Mouse (Mus musculus): ENCODE data around the gene Bhmt2. TPM values are rescaled to one million over a fixed set of nuclear protein-coding genes. Genes with fewer than 3 reads are reported as not detected.

Bhmt2 gene
- 4.8 and 4.9 TPM in 2 replicates for polyA plus RNA-seq (2015; fragmentation: Nextera tagmentation; extraction: Ambion mirVana)

- Histone ChIP-seq H3K4me1 (peaks cover 10% of the 10 kb centered on the region; the same call in 1 of the 2 replicates), H3K36me3 (no peaks in the 10 kb centered on the region), H3K27me3 (peaks cover 10% of the 10 kb centered on the region), H3K27ac (0 out of 2 replicates have a peak within 1 kb of the TSS, but pooled peaks have one; percentile 32), H3K9me3 (replicated peaks) (no peaks in the 10 kb centered on the region), H3K9ac (no peak within 1 kb of the TSS), H3K4me2 (peak within 1 kb of the TSS; percentile 54), H3K4me3 (replicated peaks) (peak within 1 kb of the TSS; percentile 28)
- peak; percentile 70 for ATAC-seq (replicated peaks; ENCODE audit: low FRiP score)
- 8% methylated on average over 31 of the region's 31 CpGs for WGBS
Observed at GRCm38 (mm10) chr13:93674131-93674561, at the start of gene Bhmt2, which contains the start of gene Dmgdh. Gene Bhmt2 (minus strand): TSS chr13:93674302. Gene Dmgdh (plus strand): TSS chr13:93674433.

DNA sequence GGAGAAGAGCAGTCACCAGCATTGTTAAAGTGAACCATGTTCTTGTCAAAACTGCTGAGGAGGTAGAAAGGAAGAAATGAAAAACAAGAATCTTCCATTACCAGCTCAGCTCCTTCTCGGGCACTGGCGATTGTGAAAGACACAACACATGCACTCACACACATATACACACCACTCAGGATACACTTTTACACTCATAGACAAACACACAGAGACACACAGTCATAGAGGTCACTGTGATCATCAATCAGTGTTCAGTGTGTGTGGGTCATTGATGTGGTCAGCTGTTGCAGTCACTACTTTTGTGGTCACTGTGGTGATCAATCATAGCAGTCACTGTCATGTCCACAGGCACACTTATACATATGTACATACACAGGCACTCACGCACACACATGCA is 49.4 kb upstream of the Bhmt2 start:
- Histone ChIP-seq H3K9ac (no peak overlapping the region), H3K27ac (no peak overlapping the region), H3K36me3 (no peaks in the 10 kb centered on the region), H3K9me3 (replicated peaks) (no peaks in the 10 kb centered on the region), H3K4me1 (peaks cover 4% of the 10 kb centered on the region; the same call in 1 of the 2 replicates), H3K4me3 (replicated peaks) (no peak overlapping the region), H3K27me3 (no peaks in the 10 kb centered on the region), H3K4me2 (no peak overlapping the region)
- WGBS: 75% methylated on average over 3 of the region's 3 CpGs
- no peak for ATAC-seq (replicated peaks; ENCODE audit: low FRiP score)

- no peak overlapping the region for H3K27ac ChIP-seq
- no peak overlapping the region for H3K4me3 ChIP-seq (replicated peaks)
- no peak overlapping the region for H3K9ac ChIP-seq
- 78% methylated on average over 4 of the region's 4 CpGs for WGBS
- H3K4me2 ChIP-seq: no peak overlapping the region
- H3K36me3 ChIP-seq: no peaks in the 10 kb centered on the region
- H3K4me1 ChIP-seq: peaks cover 4% of the 10 kb centered on the region; the same call in 1 of the 2 replicates
- H3K9me3 ChIP-seq (replicated peaks): no peaks in the 10 kb centered on the region
- no peak for ATAC-seq (replicated peaks; ENCODE audit: low FRiP score)
- H3K27me3 ChIP-seq: no peaks in the 10 kb centered on the region
Observed at GRCm38 (mm10) chr13:93721916-93722315, 47.8 kb upstream of the Bhmt2 start.

- Histone ChIP-seq H3K36me3 (no peaks in the 10 kb centered on the region), H3K9ac (no peak overlapping the region), H3K4me3 (replicated peaks) (no peak overlapping the region), H3K27me3 (no peaks in the 10 kb centered on the region), H3K4me1 (peaks cover 4% of the 10 kb centered on the region; the same call in 1 of the 2 replicates), H3K4me2 (peak overlapping the region; percentile 17; the same call in 1 of the 2 replicates), H3K27ac (no peak overlapping the region), H3K9me3 (replicated peaks) (no peaks in the 10 kb centered on the region)
- ATAC-seq (replicated peaks; ENCODE audit: low FRiP score): no peak
- WGBS: 2% methylated on average over 7 of the region's 7 CpGs
Observed at GRCm38 (mm10) chr13:93718948-93719347, 44.8 kb upstream of the Bhmt2 start.

GRCm38 (mm10) chr13:93717113-93717512 is 43.0 kb upstream of the Bhmt2 start:
- Histone ChIP-seq H3K9ac (no peak overlapping the region), H3K36me3 (no peaks in the 10 kb centered on the region)
- 49% methylated on average over 7 of the region's 7 CpGs for WGBS

DNA sequence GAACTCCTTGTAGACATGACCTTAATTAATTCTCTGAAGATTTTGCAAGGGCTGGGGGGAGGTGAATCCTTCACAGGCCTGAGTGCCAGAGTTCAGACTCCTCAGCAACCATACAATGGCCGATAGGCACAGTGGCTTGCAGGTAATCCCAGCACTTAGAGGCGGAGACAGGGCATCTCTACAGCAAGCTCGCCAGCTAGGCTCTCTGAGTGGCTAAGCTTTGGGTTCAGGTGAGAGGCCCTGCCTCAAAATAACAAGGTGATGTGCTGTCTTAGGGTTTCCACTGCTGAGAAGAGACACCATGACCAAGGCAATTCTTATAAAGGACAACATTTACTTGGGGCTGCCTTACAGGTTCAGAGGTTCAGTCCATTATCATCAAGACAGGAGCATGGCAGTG is 39.7 kb upstream of the Bhmt2 start:
- Histone ChIP-seq H3K36me3 (no peaks in the 10 kb centered on the region), H3K9me3 (replicated peaks) (no peaks in the 10 kb centered on the region), H3K27ac (no peak overlapping the region), H3K4me3 (replicated peaks) (no peak overlapping the region), H3K9ac (no peak overlapping the region), H3K27me3 (no peaks in the 10 kb centered on the region), H3K4me2 (no peak overlapping the region), H3K4me1 (peaks cover 4% of the 10 kb centered on the region; the same call in 1 of the 2 replicates)
- WGBS: 97% methylated on average over 3 of the region's 3 CpGs
- no peak for ATAC-seq (replicated peaks; ENCODE audit: low FRiP score)

More at GRCm38 (mm10) chr13:93717113-93717512, 43.0 kb upstream of the Bhmt2 start:
- ATAC-seq (replicated peaks; ENCODE audit: low FRiP score): no peak
- no peak overlapping the region for H3K4me3 ChIP-seq (replicated peaks)
- H3K27ac ChIP-seq: no peak overlapping the region
- H3K27me3 ChIP-seq: no peaks in the 10 kb centered on the region
- H3K4me2 ChIP-seq: no peak overlapping the region
- peaks cover 4% of the 10 kb centered on the region; the same call in 1 of the 2 replicates for H3K4me1 ChIP-seq
- no peaks in the 10 kb centered on the region for H3K9me3 ChIP-seq (replicated peaks)

- 93% methylated on average over 4 of the region's 4 CpGs for WGBS
- no peaks in the 10 kb centered on the region for H3K27me3 ChIP-seq
Observed at GRCm38 (mm10) chr13:93712362-93712761, 38.3 kb upstream of the Bhmt2 start.

GRCm38 (mm10) chr13:93711226-93711625 is 37.1 kb upstream of the Bhmt2 start:
- WGBS: 94% methylated on average over 4 of the region's 4 CpGs
- no peak overlapping the region for H3K4me2 ChIP-seq
- H3K4me3 ChIP-seq (replicated peaks): no peak overlapping the region
- no peaks in the 10 kb centered on the region for H3K27me3 ChIP-seq
- no peak overlapping the region for H3K9ac ChIP-seq
- H3K4me1 ChIP-seq: no peaks in the 10 kb centered on the region
- no peaks in the 10 kb centered on the region for H3K36me3 ChIP-seq
- no peak overlapping the region for H3K27ac ChIP-seq
- no peak for ATAC-seq (replicated peaks; ENCODE audit: low FRiP score)
- no peaks in the 10 kb centered on the region for H3K9me3 ChIP-seq (replicated peaks)

More at GRCm38 (mm10) chr13:93712362-93712761, 38.3 kb upstream of the Bhmt2 start:
- H3K4me2 ChIP-seq: no peak overlapping the region
- no peak overlapping the region for H3K27ac ChIP-seq
- no peaks in the 10 kb centered on the region for H3K36me3 ChIP-seq
- H3K9ac ChIP-seq: no peak overlapping the region
- no peak for ATAC-seq (replicated peaks; ENCODE audit: low FRiP score)
- H3K9me3 ChIP-seq (replicated peaks): no peaks in the 10 kb centered on the region
- no peak overlapping the region for H3K4me3 ChIP-seq (replicated peaks)
- H3K4me1 ChIP-seq: no peaks in the 10 kb centered on the region

- Histone ChIP-seq H3K36me3 (no peaks in the 10 kb centered on the region), H3K9ac (no peak overlapping the region), H3K4me2 (no peak overlapping the region), H3K27ac (no peak overlapping the region), H3K4me3 (replicated peaks) (no peak overlapping the region), H3K4me1 (no peaks in the 10 kb centered on the region), H3K27me3 (no peaks in the 10 kb centered on the region), H3K9me3 (replicated peaks) (no peaks in the 10 kb centered on the region)
- 90% methylated on average over 4 of the region's 4 CpGs for WGBS
- ATAC-seq (replicated peaks; ENCODE audit: low FRiP score): no peak
Observed at GRCm38 (mm10) chr13:93710325-93710724, 36.2 kb upstream of the Bhmt2 start.

DNA sequence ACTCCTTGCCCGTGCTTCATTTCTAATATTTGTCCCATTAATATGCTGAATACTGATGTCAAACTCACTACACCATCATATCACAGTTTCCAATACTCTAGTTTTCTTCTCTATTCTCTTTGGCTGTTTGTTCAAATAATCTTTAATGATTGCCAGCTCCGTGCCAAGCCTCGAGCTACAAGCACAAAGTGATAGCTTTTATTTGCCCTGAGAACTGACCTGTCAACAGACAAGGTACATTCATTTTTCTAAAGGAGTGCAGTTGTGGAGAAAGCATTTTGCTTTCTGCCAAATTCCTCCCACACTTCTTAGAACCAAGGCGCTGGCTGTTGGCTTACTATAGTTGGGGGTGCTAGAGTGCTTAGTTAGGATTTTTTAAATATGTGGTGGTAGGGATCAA is 33.2 kb upstream of the Bhmt2 start:
- no peaks in the 10 kb centered on the region for H3K9me3 ChIP-seq (replicated peaks)
- no peaks in the 10 kb centered on the region for H3K4me1 ChIP-seq
- H3K36me3 ChIP-seq: no peaks in the 10 kb centered on the region
- H3K4me2 ChIP-seq: no peak overlapping the region
- no peak overlapping the region for H3K27ac ChIP-seq
- WGBS: 74% methylated on average over 4 of the region's 4 CpGs
- H3K9ac ChIP-seq: no peak overlapping the region
- no peaks in the 10 kb centered on the region for H3K27me3 ChIP-seq
- H3K4me3 ChIP-seq (replicated peaks): no peak overlapping the region
- ATAC-seq (replicated peaks; ENCODE audit: low FRiP score): no peak

DNA sequence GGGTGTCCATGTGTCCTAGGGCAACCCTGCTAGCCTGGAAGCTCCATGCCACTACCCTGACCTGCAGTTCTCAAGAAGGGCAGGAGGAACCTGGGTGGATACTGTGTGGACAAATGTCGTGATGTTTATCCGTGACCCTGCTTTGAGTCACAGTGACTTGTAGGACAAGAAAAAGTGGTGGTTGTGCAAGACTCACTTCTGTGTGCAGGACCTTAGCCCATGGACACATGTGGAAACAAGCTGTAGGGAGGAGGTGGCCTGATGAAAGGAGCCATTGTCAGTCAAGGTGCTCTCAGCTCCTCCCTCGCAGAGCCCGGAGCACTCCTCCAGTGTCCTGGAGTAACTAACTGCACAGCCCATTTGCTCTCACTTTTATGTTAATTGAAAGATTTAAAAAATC is 31.6 kb upstream of the Bhmt2 start:
- ATAC-seq (replicated peaks; ENCODE audit: low FRiP score): no peak
- Histone ChIP-seq H3K27ac (no peak overlapping the region), H3K27me3 (no peaks in the 10 kb centered on the region)

GRCm38 (mm10) chr13:93698866-93699265 is 24.8 kb upstream of the Bhmt2 start:
- H3K9me3 ChIP-seq (replicated peaks): no peaks in the 10 kb centered on the region
- no peak overlapping the region for H3K4me3 ChIP-seq (replicated peaks)
- H3K4me2 ChIP-seq: no peak overlapping the region
- no peak for ATAC-seq (replicated peaks; ENCODE audit: low FRiP score)
- no peak overlapping the region for H3K9ac ChIP-seq
- no peak overlapping the region for H3K27ac ChIP-seq
- no peaks in the 10 kb centered on the region for H3K4me1 ChIP-seq
- H3K36me3 ChIP-seq: no peaks in the 10 kb centered on the region
- H3K27me3 ChIP-seq: no peaks in the 10 kb centered on the region
- WGBS: 76% methylated on average over 6 of the region's 6 CpGs

More for the DNA sequence above, 31.6 kb upstream of the Bhmt2 start:
- Histone ChIP-seq H3K9ac (no peak overlapping the region), H3K4me3 (replicated peaks) (no peak overlapping the region), H3K36me3 (no peaks in the 10 kb centered on the region), H3K4me1 (no peaks in the 10 kb centered on the region), H3K9me3 (replicated peaks) (no peaks in the 10 kb centered on the region), H3K4me2 (no peak overlapping the region)
- WGBS: 65% methylated on average over 4 of the region's 4 CpGs

DNA sequence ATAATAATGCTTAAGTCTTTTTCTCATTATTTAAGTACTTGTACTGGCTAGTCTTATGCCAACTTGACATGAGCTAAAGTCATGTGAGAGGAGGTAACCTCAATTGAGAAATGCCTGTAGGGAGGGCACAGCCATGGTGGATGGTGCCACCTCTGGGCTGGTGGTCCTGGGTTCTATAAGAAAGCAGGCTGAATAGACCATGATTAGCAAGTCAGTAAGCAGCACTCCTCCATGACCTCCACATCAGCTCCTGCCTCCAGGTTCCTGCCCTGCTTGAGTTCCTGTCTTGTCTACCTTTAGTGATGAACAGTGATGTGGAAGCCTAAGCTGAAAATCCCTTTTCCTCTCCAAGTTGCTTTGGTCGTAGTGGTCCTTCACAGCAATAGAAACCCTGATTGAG is 16.7 kb upstream of the Bhmt2 start:
- Histone ChIP-seq H3K36me3 (no peaks in the 10 kb centered on the region), H3K9me3 (replicated peaks) (no peaks in the 10 kb centered on the region), H3K27ac (no peak overlapping the region), H3K4me1 (0 out of 2 replicates have a peak, but pooled peaks cover 3% of the 10 kb centered on the region), H3K27me3 (no peaks in the 10 kb centered on the region), H3K9ac (no peak overlapping the region), H3K4me3 (replicated peaks) (no peak overlapping the region), H3K4me2 (no peak overlapping the region)
- no peak for ATAC-seq (replicated peaks; ENCODE audit: low FRiP score)
- 96% methylated on average over 1 of the region's 1 CpGs for WGBS

All from kidney, embryonic 15.5 days (tissue).